ENCODE assay signal across 17 mouse cellular contexts in genomic region chr7:77928479-77929467, GRCm38 (mm10).
A peak's percentile ranks its signal among the peaks of the same experiment; 100 is the strongest.
DNase-seq lines count a peak whose midpoint lies in the region; ATAC-seq lines count a peak whose summit lies in the region.
"Had no signal": no experiment of that assay in that cellular context is flagged by ENCODE, and none has a peak within 500 bp of the region (broad histone marks: within the 10 kb centered on the region; RNA-seq: fewer than 3 reads in every experiment).

No protein-coding gene starts in this region.

- no peak overlapping the region for H3K9ac ChIP-seq in hindbrain, embryonic 11.5 days (ENCODE audit: low read depth, low read length)
- no peak overlapping the region for H3K9ac ChIP-seq in hindbrain, embryonic 14.5 days
- H3K9ac ChIP-seq in forebrain, embryonic 13.5 days: no peak overlapping the region
- H3K9ac ChIP-seq: embryonic facial prominence, embryonic 13.5 days; stomach, embryonic 15.5 days had no signal

- peak; percentile 72; the same call in 1 of the 2 replicates for ATAC-seq in hindbrain, embryonic 11.5 days (ENCODE audit: low FRiP score)
- no peak for ATAC-seq in hindbrain, embryonic 14.5 days (ENCODE audit: low FRiP score)
- peak; percentile 89 for ATAC-seq in forebrain, embryonic 13.5 days

- DNase-seq in hindbrain, embryonic 11.5 days (ENCODE audit: low spot score): no peak
- no peak for DNase-seq in hindbrain, embryonic 14.5 days (ENCODE audit: low spot score)
- DNase-seq in kidney, adult 8-10 months: peak; percentile 42 to 82
- DNase-seq in mesoderm, embryonic 11.5 days (ENCODE audit: low read depth, low spot score): peak; percentile 2
- DNase-seq in urinary bladder, postnatal 14 days (ENCODE audit: low spot score): no peak
- no peak for DNase-seq in spleen, adult 18-20 months
- no peak for DNase-seq in B cell, adult 2 months
- DNase-seq: cerebellum, adult 8-10 months; heart, adult 2 months; liver; lung, postnatal 36 days; right cerebral cortex, postnatal 4 days; thymus, postnatal 25 days had no signal

- H3K9me3 ChIP-seq in hindbrain, embryonic 11.5 days (ENCODE audit: control insufficient read depth, low read length): no peaks in the 10 kb centered on the region
- no peaks in the 10 kb centered on the region for H3K9me3 ChIP-seq in hindbrain, embryonic 14.5 days (ENCODE audit: control insufficient read depth, low read length)
- H3K9me3 ChIP-seq in forebrain, embryonic 13.5 days (replicated peaks): no peaks in the 10 kb centered on the region
- H3K9me3 ChIP-seq: embryonic facial prominence, embryonic 13.5 days; stomach, embryonic 15.5 days had no signal

- WGBS in hindbrain, embryonic 11.5 days: 70% methylated on average over 4 of the region's 4 CpGs
- WGBS in hindbrain, embryonic 14.5 days: 67% methylated on average over 4 of the region's 4 CpGs
- 74% methylated on average over 4 of the region's 4 CpGs for WGBS in forebrain, embryonic 13.5 days

- H3K27ac ChIP-seq in hindbrain, embryonic 11.5 days (ENCODE audit: low read depth, low read length): no peak overlapping the region
- H3K27ac ChIP-seq in hindbrain, embryonic 14.5 days: no peak overlapping the region
- peak overlapping the region; percentile 25; the same call in 1 of the 2 replicates for H3K27ac ChIP-seq in forebrain, embryonic 13.5 days
- H3K27ac ChIP-seq: embryonic facial prominence, embryonic 13.5 days; heart, adult 2 months; left cerebral cortex, adult 2 months; stomach, embryonic 15.5 days had no signal

- no peaks in the 10 kb centered on the region for H3K27me3 ChIP-seq in hindbrain, embryonic 11.5 days (ENCODE audit: control insufficient read depth, insufficient read depth, low read length)
- no peaks in the 10 kb centered on the region for H3K27me3 ChIP-seq in hindbrain, embryonic 14.5 days (ENCODE audit: control insufficient read depth, insufficient read depth, low read length)
- H3K27me3 ChIP-seq in forebrain, embryonic 13.5 days: no peaks in the 10 kb centered on the region
- H3K27me3 ChIP-seq: embryonic facial prominence, embryonic 13.5 days; stomach, embryonic 15.5 days had no signal

- no peak overlapping the region for H3K4me2 ChIP-seq in hindbrain, embryonic 11.5 days (replicated peaks; ENCODE audit: low read depth, low read length)
- H3K4me2 ChIP-seq in hindbrain, embryonic 14.5 days (replicated peaks): no peak overlapping the region
- H3K4me2 ChIP-seq in forebrain, embryonic 13.5 days: no peak overlapping the region
- H3K4me2 ChIP-seq: embryonic facial prominence, embryonic 13.5 days; stomach, embryonic 15.5 days had no signal

- no peak overlapping the region for H3K4me3 ChIP-seq in hindbrain, embryonic 11.5 days (ENCODE audit: low read depth, low read length)
- H3K4me3 ChIP-seq in hindbrain, embryonic 14.5 days (replicated peaks; ENCODE audit: low read length): no peak overlapping the region
- H3K4me3 ChIP-seq in forebrain, embryonic 13.5 days: no peak overlapping the region
- H3K4me3 ChIP-seq: embryonic facial prominence, embryonic 13.5 days; heart, adult 2 months; left cerebral cortex, adult 2 months; stomach, embryonic 15.5 days had no signal

- no peaks in the 10 kb centered on the region for H3K4me1 ChIP-seq in hindbrain, embryonic 11.5 days (replicated peaks; ENCODE audit: control insufficient read depth, insufficient read depth, low read length)
- H3K4me1 ChIP-seq in hindbrain, embryonic 14.5 days (replicated peaks; ENCODE audit: control insufficient read depth, insufficient read depth, low read length): peaks cover 10% of the 10 kb centered on the region
- peaks cover 14% of the 10 kb centered on the region for H3K4me1 ChIP-seq in forebrain, embryonic 13.5 days
- H3K4me1 ChIP-seq: embryonic facial prominence, embryonic 13.5 days; stomach, embryonic 15.5 days had no signal

- no peaks in the 10 kb centered on the region for H3K36me3 ChIP-seq in hindbrain, embryonic 11.5 days (ENCODE audit: control insufficient read depth, insufficient read depth, low read length)
- H3K36me3 ChIP-seq in hindbrain, embryonic 14.5 days (replicated peaks; ENCODE audit: control insufficient read depth, insufficient read depth): no peaks in the 10 kb centered on the region
- H3K36me3 ChIP-seq in forebrain, embryonic 13.5 days (ENCODE audit: poor library complexity, severe bottlenecking): no peaks in the 10 kb centered on the region
- H3K36me3 ChIP-seq: embryonic facial prominence, embryonic 13.5 days; stomach, embryonic 15.5 days had no signal

Comparison
In these comparisons a context has a peak if more than half of its experiments do, and no peak if none do; other contexts are left out.
1. DNase-seq: peak in kidney, adult 8-10 months (2 of 2) and mesoderm, embryonic 11.5 days (single experiment); none in hindbrain, embryonic 11.5 days (single experiment), hindbrain, embryonic 14.5 days (single experiment), urinary bladder, postnatal 14 days (single experiment), spleen, adult 18-20 months (0 of 2) and B cell, adult 2 months (0 of 2).